Mouse (Mus musculus): ENCODE results near the gene Pdia3. TPM values are rescaled to one million over a fixed set of nuclear protein-coding genes. Genes with fewer than 3 reads are reported as not detected.
A peak's percentile ranks its signal among the peaks of the same experiment; 100 is the strongest.
"Not testable (repeated sequence)": the region's sequence is repeated elsewhere in the genome, so short reads cannot be mapped to it uniquely, and the experiment has no call there.

Gene Pdia3
- polyA plus RNA-seq, 1 experiment from 2014 or later, result 491 TPM

- H3K9ac ChIP-seq (ENCODE audit: low read depth, low read length), result no peak overlapping the region
- no peak overlapping the region for H3K27ac ChIP-seq (ENCODE audit: low read depth, low read length)
- H3K36me3 ChIP-seq (ENCODE audit: control insufficient read depth, insufficient read depth, low read length), result peaks cover 26% of the 10 kb centered on the region
- no peak for ATAC-seq (replicated peaks; ENCODE audit: low FRiP score)
- WGBS, result 81% methylated on average over 5 of the region's 5 CpGs
- no peaks in the 10 kb centered on the region for H3K9me3 ChIP-seq (ENCODE audit: control insufficient read depth, low read length)
- no peak overlapping the region for H3K4me3 ChIP-seq (ENCODE audit: low read depth, low read length)
- no peaks in the 10 kb centered on the region for H3K27me3 ChIP-seq (replicated peaks; ENCODE audit: control insufficient read depth, insufficient read depth, low read length)
- H3K4me1 ChIP-seq (replicated peaks; ENCODE audit: control insufficient read depth, insufficient read depth, low read length), result peaks cover 24% of the 10 kb centered on the region
- DNase-seq (ENCODE audit: low spot score), result no peak
- H3K4me2 ChIP-seq, result no peak overlapping the region
These were observed 42.0 kb downstream of the Pdia3 start for GRCm38 (mm10) chr2:121455534-121455933.

- Histone ChIP-seq H3K4me1 (replicated peaks; ENCODE audit: control insufficient read depth, insufficient read depth, low read length) (peaks cover 17% of the 10 kb centered on the region), H3K9ac (ENCODE audit: low read depth, low read length) (peak within 1 kb of the TSS; percentile 84), H3K4me2 (peak within 1 kb of the TSS; percentile 81), H3K36me3 (ENCODE audit: control insufficient read depth, insufficient read depth, low read length) (peaks cover 20% of the 10 kb centered on the region), H3K27ac (ENCODE audit: low read depth, low read length) (peak within 1 kb of the TSS; percentile 85), H3K9me3 (ENCODE audit: control insufficient read depth, low read length) (no peaks in the 10 kb centered on the region), H3K4me3 (ENCODE audit: low read depth, low read length) (peak within 1 kb of the TSS; percentile 85), H3K27me3 (replicated peaks; ENCODE audit: control insufficient read depth, insufficient read depth, low read length) (no peaks in the 10 kb centered on the region)
- ATAC-seq (replicated peaks; ENCODE audit: low FRiP score), result peak; percentile 93
- 3% methylated on average over 41 of the region's 41 CpGs for WGBS
- peak; percentile 91 for DNase-seq (ENCODE audit: low spot score)
These were observed 43.4 kb downstream of the Pdia3 start, which contains the start of gene Serinc4 for GRCm38 (mm10) chr2:121456692-121457642. Gene Serinc4 (minus strand): TSS chr2:121456781.

GRCm38 (mm10) chr2:121460071-121460470 is 46.5 kb downstream of the Pdia3 start:
- WGBS, result 72% methylated on average over 2 of the region's 2 CpGs
- ATAC-seq (replicated peaks; ENCODE audit: low FRiP score), result no peak
- no peaks in the 10 kb centered on the region for H3K27me3 ChIP-seq (replicated peaks; ENCODE audit: control insufficient read depth, insufficient read depth, low read length)
- H3K4me1 ChIP-seq (replicated peaks; ENCODE audit: control insufficient read depth, insufficient read depth, low read length), result peaks cover 17% of the 10 kb centered on the region
- H3K27ac ChIP-seq (ENCODE audit: low read depth, low read length), result no peak overlapping the region
- no peak overlapping the region for H3K9ac ChIP-seq (ENCODE audit: low read depth, low read length)
- DNase-seq (ENCODE audit: low spot score), result no peak
- peaks cover 6% of the 10 kb centered on the region for H3K36me3 ChIP-seq (ENCODE audit: control insufficient read depth, insufficient read depth, low read length)
- no peak overlapping the region for H3K4me3 ChIP-seq (ENCODE audit: low read depth, low read length)
- no peaks in the 10 kb centered on the region for H3K9me3 ChIP-seq (ENCODE audit: control insufficient read depth, low read length)
- no peak overlapping the region for H3K4me2 ChIP-seq

GRCm38 (mm10) chr2:121468982-121469381 is 55.4 kb downstream of the Pdia3 start:
- H3K27me3 ChIP-seq (replicated peaks; ENCODE audit: control insufficient read depth, insufficient read depth, low read length); H3K4me3 ChIP-seq (ENCODE audit: low read depth, low read length); H3K4me1 ChIP-seq (replicated peaks; ENCODE audit: control insufficient read depth, insufficient read depth, low read length); ATAC-seq (replicated peaks; ENCODE audit: low FRiP score); H3K27ac ChIP-seq (ENCODE audit: low read depth, low read length); H3K4me2 ChIP-seq; H3K9me3 ChIP-seq (ENCODE audit: control insufficient read depth, low read length); DNase-seq (ENCODE audit: low spot score); H3K36me3 ChIP-seq (ENCODE audit: control insufficient read depth, insufficient read depth, low read length); H3K9ac ChIP-seq (ENCODE audit: low read depth, low read length): not testable (repeated sequence)
- WGBS, result 83% methylated on average over 1 of the region's 6 CpGs

GRCm38 (mm10) chr2:121472783-121473182 is 59.2 kb downstream of the Pdia3 start:
- not testable (repeated sequence) for H3K27me3 ChIP-seq (replicated peaks; ENCODE audit: control insufficient read depth, insufficient read depth, low read length); H3K4me3 ChIP-seq (ENCODE audit: low read depth, low read length); H3K4me2 ChIP-seq; DNase-seq (ENCODE audit: low spot score); H3K9me3 ChIP-seq (ENCODE audit: control insufficient read depth, low read length); H3K9ac ChIP-seq (ENCODE audit: low read depth, low read length); H3K36me3 ChIP-seq (ENCODE audit: control insufficient read depth, insufficient read depth, low read length); H3K27ac ChIP-seq (ENCODE audit: low read depth, low read length); H3K4me1 ChIP-seq (replicated peaks; ENCODE audit: control insufficient read depth, insufficient read depth, low read length); ATAC-seq (replicated peaks; ENCODE audit: low FRiP score)
- WGBS, result 95% methylated on average over 3 of the region's 3 CpGs

GRCm38 (mm10) chr2:121473301-121474179 is 60.0 kb downstream of the Pdia3 start, which contains the start of gene Mfap1b:
Gene Mfap1b (minus strand): TSS chr2:121474067.
- peak within 1 kb of the TSS; percentile 72 for H3K4me2 ChIP-seq
- 4% methylated on average over 39 of the region's 41 CpGs for WGBS
- H3K9me3 ChIP-seq (ENCODE audit: control insufficient read depth, low read length); H3K36me3 ChIP-seq (ENCODE audit: control insufficient read depth, insufficient read depth, low read length); H3K27me3 ChIP-seq (replicated peaks; ENCODE audit: control insufficient read depth, insufficient read depth, low read length); H3K4me1 ChIP-seq (replicated peaks; ENCODE audit: control insufficient read depth, insufficient read depth, low read length): not testable (repeated sequence)
- peak within 1 kb of the TSS; percentile 71 for H3K9ac ChIP-seq (ENCODE audit: low read depth, low read length)
- peak within 1 kb of the TSS; percentile 72 for H3K4me3 ChIP-seq (ENCODE audit: low read depth, low read length)
- ATAC-seq (replicated peaks; ENCODE audit: low FRiP score), result peak; percentile 91
- peak within 1 kb of the TSS; percentile 52 for H3K27ac ChIP-seq (ENCODE audit: low read depth, low read length)
- peak; percentile 71 for DNase-seq (ENCODE audit: low spot score)

- Histone ChIP-seq H3K4me3 (ENCODE audit: low read depth, low read length) (peak overlapping the region; percentile 72), H3K4me2 (peak overlapping the region; percentile 72), H3K4me1 (replicated peaks; ENCODE audit: control insufficient read depth, insufficient read depth, low read length) (no peaks in the 10 kb centered on the region), H3K9ac (ENCODE audit: low read depth, low read length) (peak overlapping the region; percentile 71), H3K27me3 (replicated peaks; ENCODE audit: control insufficient read depth, insufficient read depth, low read length) (no peaks in the 10 kb centered on the region), H3K27ac (ENCODE audit: low read depth, low read length) (peak overlapping the region; percentile 52), H3K36me3 (ENCODE audit: control insufficient read depth, insufficient read depth, low read length) (no peaks in the 10 kb centered on the region), H3K9me3 (ENCODE audit: control insufficient read depth, low read length) (no peaks in the 10 kb centered on the region)
- DNase-seq (ENCODE audit: low spot score) (no peak), ATAC-seq (replicated peaks; ENCODE audit: low FRiP score) (peak; percentile 49)
- WGBS, result 23% methylated on average over 8 of the region's 8 CpGs
These were observed 60.6 kb downstream of the Pdia3 start for GRCm38 (mm10) chr2:121474180-121474535.

- ATAC-seq (replicated peaks; ENCODE audit: low FRiP score); H3K27me3 ChIP-seq (replicated peaks; ENCODE audit: control insufficient read depth, insufficient read depth, low read length); H3K4me3 ChIP-seq (ENCODE audit: low read depth, low read length); H3K4me2 ChIP-seq; H3K27ac ChIP-seq (ENCODE audit: low read depth, low read length); H3K9ac ChIP-seq (ENCODE audit: low read depth, low read length); H3K4me1 ChIP-seq (replicated peaks; ENCODE audit: control insufficient read depth, insufficient read depth, low read length); H3K36me3 ChIP-seq (ENCODE audit: control insufficient read depth, insufficient read depth, low read length); H3K9me3 ChIP-seq (ENCODE audit: control insufficient read depth, low read length); DNase-seq (ENCODE audit: low spot score): not testable (repeated sequence)
- WGBS, result 96% methylated on average over 2 of the region's 2 CpGs
These were observed 61.7 kb downstream of the Pdia3 start for GRCm38 (mm10) chr2:121475306-121475705.
